Mouse (Mus musculus): ENCODE data around the gene Dtnbp1.

The Dtnbp1 gene

DNA sequence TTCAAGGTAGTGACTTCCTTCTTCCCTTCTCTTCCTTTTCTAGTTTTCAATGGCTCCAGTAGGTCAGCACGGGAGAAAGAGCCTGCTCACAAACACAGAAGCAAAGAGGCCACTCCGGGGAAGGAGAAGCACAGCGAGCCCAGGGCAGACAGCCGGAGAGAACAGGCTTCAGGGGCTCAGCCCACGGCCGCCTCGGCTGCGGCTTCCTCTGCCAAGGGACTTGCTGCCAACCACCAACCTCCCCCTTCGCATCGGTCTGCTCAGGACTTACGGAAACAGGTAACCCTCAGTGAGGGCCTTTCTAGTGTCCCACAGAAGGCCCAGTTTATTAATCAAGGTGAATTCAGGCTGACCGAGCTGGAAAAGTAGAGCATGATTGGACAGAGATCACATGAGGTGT is 105.7 kb downstream of the Dtnbp1 start:
- POLR2A ChIA-PET: interaction anchor here in 1 of 4 experiments (1.0 to 2.0 kb wide), 6 partner anchors 10 to 23 kb away, joined by 3 to 8 read pairs (median 4); no protein-coding TSS in a partner anchor
- CTCF ChIA-PET: no interaction called here

DNA sequence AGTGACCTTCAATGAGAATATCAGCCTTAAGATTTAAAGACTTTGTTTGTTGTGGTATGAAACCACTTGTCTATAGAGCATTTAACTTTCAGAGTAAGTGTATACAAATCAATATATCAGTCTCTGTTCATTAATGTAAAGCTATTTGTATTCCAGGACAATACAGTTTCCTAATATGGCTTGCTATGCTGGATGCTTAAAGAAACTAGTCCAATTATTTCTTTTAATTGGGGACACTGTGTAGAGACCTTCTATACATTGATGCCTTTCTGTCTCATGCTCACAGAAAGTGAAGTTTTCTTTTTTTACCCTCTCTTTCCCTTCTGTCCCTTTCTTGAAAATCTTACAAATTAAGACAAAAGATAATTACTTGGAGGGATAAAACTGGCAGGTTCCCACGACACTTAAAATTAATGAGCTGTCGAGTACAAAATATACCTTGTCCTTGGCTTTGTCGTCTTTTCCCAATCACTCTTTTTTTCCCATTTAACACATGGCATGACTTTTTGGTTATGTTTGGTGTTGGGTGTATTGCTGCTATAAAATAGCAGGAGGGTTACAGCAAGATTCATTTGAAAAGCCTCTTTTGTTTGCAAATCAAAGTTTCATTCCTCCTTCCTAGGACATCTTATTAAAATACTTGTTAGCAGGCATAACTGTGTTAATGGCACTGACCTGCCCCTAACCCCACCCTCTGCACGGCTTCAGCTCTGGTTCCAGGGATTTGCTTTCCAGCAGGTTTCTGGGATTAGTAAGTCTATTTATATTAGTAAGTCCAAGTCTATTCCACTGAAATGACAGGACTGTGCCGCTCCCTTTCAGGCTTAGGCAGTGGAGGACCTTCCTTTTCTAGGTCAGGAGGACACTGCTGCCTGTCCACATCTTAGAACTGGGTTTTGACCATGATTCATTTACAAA is 109.9 kb downstream of the Dtnbp1 start:
- ChIA-PET CTCF (no interaction called here), POLR2A (interaction anchor here in 1 of 4 experiments (0.5 to 1.2 kb wide), 6 partner anchors 11 to 1473 kb away, joined by 3 to 5 read pairs (median 4); no protein-coding TSS in a partner anchor)

GRCm38 (mm10) chr13:44890612-44891011 is 111.3 kb downstream of the Dtnbp1 start:
- ChIA-PET POLR2A (interaction anchor here in 2 of 4 experiments (0.6 to 1.9 kb wide), 9 partner anchors 8 to 288 kb away, joined by 3 to 9 read pairs (median 3); no protein-coding TSS in a partner anchor), CTCF (no interaction called here)

GRCm38 (mm10) chr13:44886221-44886620 is 115.7 kb downstream of the Dtnbp1 start:
- POLR2A ChIA-PET: interaction anchor here in 1 of 4 experiments (2.6 kb wide), 1 partner anchor 14 kb away, joined by 12 read pairs; no protein-coding TSS in a partner anchor
- CTCF ChIA-PET: no interaction called here

DNA sequence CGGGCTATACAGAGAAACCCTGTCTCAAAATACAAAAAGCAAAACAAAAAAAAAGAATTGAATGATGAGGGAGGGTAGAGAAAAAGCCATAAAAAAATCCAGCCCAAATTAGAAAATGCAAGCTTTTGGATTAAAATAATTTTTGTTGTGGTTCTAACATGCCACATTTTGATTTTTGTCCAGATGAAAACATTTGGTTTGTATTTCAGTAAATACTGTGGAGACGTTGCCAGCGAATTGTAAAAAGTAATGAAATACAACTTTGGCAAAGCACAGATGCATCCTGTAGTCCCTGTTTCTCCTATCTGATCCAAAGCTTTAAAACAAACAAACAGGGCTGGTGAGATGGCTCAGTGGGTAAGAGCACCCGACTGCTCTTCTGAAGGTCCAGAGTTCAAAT is 120.9 kb downstream of the Dtnbp1 start:
- CTCF ChIA-PET: no interaction called here

GRCm38 (mm10) chr13:44876799-44877198 is 125.1 kb downstream of the Dtnbp1 start:
- ChIA-PET CTCF (no interaction called here), POLR2A (interaction anchor here in 1 of 4 experiments (0.8 to 3.1 kb wide), 4 partner anchors 13 to 22 kb away, joined by 3 to 9 read pairs (median 4); no protein-coding TSS in a partner anchor)

More for the DNA sequence above, 120.9 kb downstream of the Dtnbp1 start:
- POLR2A ChIA-PET: interaction anchor here in 1 of 4 experiments (0.9 kb wide), 2 partner anchors 9 to 10 kb away, joined by 3 read pairs; no protein-coding TSS in a partner anchor
